Comparison of ENCODE assay signal across 8 mouse cellular contexts in the genomic region with DNA sequence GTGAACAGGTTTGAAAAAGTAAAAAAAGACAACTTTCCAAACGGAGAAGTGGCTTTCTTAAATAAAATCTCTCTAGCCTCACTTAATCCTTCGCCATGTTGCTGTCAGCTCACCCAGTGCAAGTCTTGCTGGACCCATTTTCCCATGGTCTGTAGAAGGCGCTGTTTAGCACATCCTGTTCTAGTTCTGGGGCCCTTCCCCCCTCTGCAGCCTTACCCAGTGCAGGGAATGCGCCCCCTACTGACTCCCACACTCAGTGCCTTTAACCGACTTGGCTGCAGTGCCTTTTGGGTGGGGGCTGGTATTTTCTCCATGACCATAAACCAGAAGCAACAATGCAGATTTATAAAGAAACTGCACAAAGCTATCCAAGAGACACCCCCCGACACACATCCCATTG. TPM values are rescaled to one million over a fixed set of nuclear protein-coding genes. Genes with fewer than 3 reads are reported as not detected.
DNase-seq lines count a peak whose midpoint lies in the region; ATAC-seq and TF ChIP-seq lines count a peak whose summit lies in the region.

No protein-coding gene starts in this region.

- peak overlapping the region; percentile 74 for H3K4me2 ChIP-seq in embryonic facial prominence, embryonic 13.5 days
- peak overlapping the region; percentile 68 for H3K4me2 ChIP-seq in limb, embryonic 12.5 days
- H3K4me2 ChIP-seq in midbrain, embryonic 15.5 days = peak overlapping the region; percentile 70

- no peak for TF ChIP-seq POLR2A in kidney, adult 2 months (IDR thresholded peaks at IDR 0.05; ENCODE audit: low read depth, low read length)
- no peak for TF ChIP-seq POLR2A in spleen, adult 2 months (IDR thresholded peaks at IDR 0.05; ENCODE audit: low read depth, low read length)

- peaks cover 48% of the 10 kb centered on the region for H3K36me3 ChIP-seq in embryonic facial prominence, embryonic 13.5 days
- H3K36me3 ChIP-seq in kidney, adult 2 months (ENCODE audit: control insufficient read depth, insufficient read depth, low read length) = peaks cover 2% of the 10 kb centered on the region; the same call in 1 of the 2 replicates
- peaks cover 55% of the 10 kb centered on the region for H3K36me3 ChIP-seq in limb, embryonic 12.5 days
- H3K36me3 ChIP-seq in midbrain, embryonic 15.5 days (replicated peaks) = peaks cover 7% of the 10 kb centered on the region
- H3K36me3 ChIP-seq in spleen, adult 2 months (ENCODE audit: control insufficient read depth, insufficient read depth, low read length) = peaks cover 4% of the 10 kb centered on the region; the same call in 1 of the 2 replicates

- peak overlapping the region; percentile 99; the same call in 1 of the 2 replicates for H3K27ac ChIP-seq in embryonic facial prominence, embryonic 13.5 days
- H3K27ac ChIP-seq in kidney, adult 2 months (ENCODE audit: insufficient read depth, low read depth, low read length) = peak overlapping the region; percentile 57
- peak overlapping the region; percentile 99 for H3K27ac ChIP-seq in limb, embryonic 12.5 days
- H3K27ac ChIP-seq in midbrain, embryonic 15.5 days = peak overlapping the region; percentile 99
- H3K27ac ChIP-seq in spleen, adult 2 months (ENCODE audit: insufficient read depth, low read length) = peak overlapping the region; percentile 36; the same call in 1 of the 2 replicates

- peak overlapping the region; percentile 100 for H3K4me3 ChIP-seq in embryonic facial prominence, embryonic 13.5 days
- peak overlapping the region; percentile 97 for H3K4me3 ChIP-seq in kidney, adult 2 months (ENCODE audit: insufficient read depth, low read depth, low read length)
- H3K4me3 ChIP-seq in limb, embryonic 12.5 days (replicated peaks) = peak overlapping the region; percentile 99
- peak overlapping the region; percentile 83 for H3K4me3 ChIP-seq in midbrain, embryonic 15.5 days
- peak overlapping the region; percentile 91 for H3K4me3 ChIP-seq in spleen, adult 2 months (ENCODE audit: extremely low read depth, insufficient read depth, insufficient read length)

- peaks cover 40% of the 10 kb centered on the region for H3K4me1 ChIP-seq in embryonic facial prominence, embryonic 13.5 days
- H3K4me1 ChIP-seq in kidney, adult 2 months (ENCODE audit: control insufficient read depth, insufficient read depth, low read length) = peaks cover 25% of the 10 kb centered on the region
- peaks cover 24% of the 10 kb centered on the region for H3K4me1 ChIP-seq in limb, embryonic 12.5 days (replicated peaks)
- peaks cover 38% of the 10 kb centered on the region for H3K4me1 ChIP-seq in midbrain, embryonic 15.5 days
- peaks cover 17% of the 10 kb centered on the region for H3K4me1 ChIP-seq in spleen, adult 2 months (ENCODE audit: control insufficient read depth, insufficient read depth, insufficient read length)

- ATAC-seq in embryonic facial prominence, embryonic 13.5 days (ENCODE audit: insufficient number of reproducible peaks, insufficient read depth, low FRiP score, low TSS enrichment, low read depth) = no peak
- 0 out of 2 replicates have a peak, but pooled peaks have one; percentile 49 for ATAC-seq in limb, embryonic 12.5 days (ENCODE audit: insufficient number of reproducible peaks, insufficient read depth, low FRiP score, low TSS enrichment, low read depth)
- ATAC-seq in midbrain, embryonic 15.5 days (replicated peaks) = peak; percentile 33; the same call in 1 of the 2 replicates

- H3K27me3 ChIP-seq in embryonic facial prominence, embryonic 13.5 days = no peaks in the 10 kb centered on the region
- H3K27me3 ChIP-seq in kidney, adult 2 months (replicated peaks; ENCODE audit: control insufficient read depth, insufficient read depth, low read length) = no peaks in the 10 kb centered on the region
- H3K27me3 ChIP-seq in limb, embryonic 12.5 days = no peaks in the 10 kb centered on the region
- no peaks in the 10 kb centered on the region for H3K27me3 ChIP-seq in midbrain, embryonic 15.5 days (replicated peaks)
- H3K27me3 ChIP-seq in spleen, adult 2 months (ENCODE audit: control insufficient read depth, insufficient read depth, low read length) = no peaks in the 10 kb centered on the region

- peak; percentile 98 for TF ChIP-seq CTCF in kidney, adult 2 months (conservative IDR thresholded peaks at IDR 0.05; ENCODE audit: insufficient read depth, insufficient read length, low read depth, low read length)
- peak; percentile 91; the same call in 1 of the 2 replicates for TF ChIP-seq CTCF in spleen, adult 2 months (IDR thresholded peaks at IDR 0.05; ENCODE audit: extremely low read depth, insufficient read depth, insufficient read length, insufficient replicate concordance)

- peak; percentile 75 for DNase-seq in 3134 (ENCODE audit: extremely low read depth, insufficient read length, low spot score)
- DNase-seq in adrenal gland, postnatal 36 days = peak; percentile 91 to 94
- peak; percentile 83 to 85 for DNase-seq in heart, adult 18-20 months
- DNase-seq in kidney, adult 2 months = peak; percentile 91
- peak; percentile 87 to 89 for DNase-seq in spleen, adult 2 months (ENCODE audit: low read depth in 1 of 2, low spot score in 2 of 2)

- H3K9me3 ChIP-seq in embryonic facial prominence, embryonic 13.5 days = no peaks in the 10 kb centered on the region
- H3K9me3 ChIP-seq in limb, embryonic 12.5 days = 0 out of 2 replicates have a peak, but pooled peaks cover 4% of the 10 kb centered on the region
- H3K9me3 ChIP-seq in midbrain, embryonic 15.5 days = no peaks in the 10 kb centered on the region

- H3K9ac ChIP-seq in embryonic facial prominence, embryonic 13.5 days = peak overlapping the region; percentile 100
- peak overlapping the region; percentile 100 for H3K9ac ChIP-seq in limb, embryonic 12.5 days (replicated peaks)
- peak overlapping the region; percentile 100 for H3K9ac ChIP-seq in midbrain, embryonic 15.5 days

- 5% methylated on average over 6 of the region's 6 CpGs for WGBS in embryonic facial prominence, embryonic 13.5 days
- WGBS in kidney, adult 2 months = 2% methylated on average over 6 of the region's 6 CpGs
- 10% methylated on average over 6 of the region's 6 CpGs for WGBS in limb, embryonic 12.5 days
- WGBS in midbrain, embryonic 15.5 days = 2% methylated on average over 6 of the region's 6 CpGs
- 1% methylated on average over 6 of the region's 6 CpGs for WGBS in spleen, adult 2 months

RNA-seq across cellular contexts. Expression of gene Adnp, which starts 1.6 kb away (rescaled TPM):
- 10 to 100 TPM; 52.1 to 61.7 TPM for total RNA-seq in adrenal gland, postnatal 36 days (2021)
- 3.1 and 3.9 TPM in 2 replicates for polyA plus RNA-seq in embryonic facial prominence, embryonic 13.5 days (2015; fragmentation: Nextera tagmentation; extraction: Ambion mirVana)
- total RNA-seq in heart, adult 18-20 months (2021) = 10 to 100 TPM; 29.3 to 29.4 TPM
- polyA plus RNA-seq in kidney, adult 2 months (2012; rRNA removed) = 14.9 and 15.8 TPM in 2 replicates
- 6.1 and 26.0 TPM in 2 replicates for polyA plus RNA-seq in limb, embryonic 12.5 days (2016; fragmentation: Nextera tagmentation; extraction: Ambion mirVana)
- polyA plus RNA-seq in midbrain, embryonic 15.5 days (2015; fragmentation: Nextera tagmentation; extraction: Ambion mirVana) = 13.9 and 15.9 TPM in 2 replicates
- 15.7 and 15.8 TPM in 2 replicates for polyA plus RNA-seq in spleen, adult 2 months (2012; rRNA removed)

RNA-seq across cellular contexts. Expression of gene Gm20716, which starts 24.9 kb away (rescaled TPM):
- 10 to 100 TPM; 26.6 to 27.7 TPM for total RNA-seq in adrenal gland, postnatal 36 days (2021)
- polyA plus RNA-seq in embryonic facial prominence, embryonic 13.5 days (2015; fragmentation: Nextera tagmentation; extraction: Ambion mirVana) = 26.0 and 29.3 TPM in 2 replicates
- 10 to 100 TPM; 14.2 to 21.2 TPM for total RNA-seq in heart, adult 18-20 months (2021)
- 3.4 and 8.5 TPM in 2 replicates for polyA plus RNA-seq in kidney, adult 2 months (2012; rRNA removed)
- 23.2 and 29.6 TPM in 2 replicates for polyA plus RNA-seq in limb, embryonic 12.5 days (2016; fragmentation: Nextera tagmentation; extraction: Ambion mirVana)
- polyA plus RNA-seq in midbrain, embryonic 15.5 days (2015; fragmentation: Nextera tagmentation; extraction: Ambion mirVana) = 25.6 and 26.1 TPM in 2 replicates
- polyA plus RNA-seq in spleen, adult 2 months (2012; rRNA removed) = 1.1 TPM in 1 of 2 replicates, not detected in the other

RNA-seq across cellular contexts. Expression of gene Dpm1, which starts 25.1 kb away (rescaled TPM):
- 100 to 1,000 TPM; 104 to 123 TPM for total RNA-seq in adrenal gland, postnatal 36 days (2021)
- polyA plus RNA-seq in embryonic facial prominence, embryonic 13.5 days (2015; fragmentation: Nextera tagmentation; extraction: Ambion mirVana) = 96.6 and 99.5 TPM in 2 replicates
- 10 to 100 TPM; 79.1 to 87.3 TPM for total RNA-seq in heart, adult 18-20 months (2021)
- 35.8 and 36.6 TPM in 2 replicates for polyA plus RNA-seq in kidney, adult 2 months (2012; rRNA removed)
- polyA plus RNA-seq in limb, embryonic 12.5 days (2016; fragmentation: Nextera tagmentation; extraction: Ambion mirVana) = 72.4 and 73.8 TPM in 2 replicates
- 42.7 and 56.4 TPM in 2 replicates for polyA plus RNA-seq in midbrain, embryonic 15.5 days (2015; fragmentation: Nextera tagmentation; extraction: Ambion mirVana)
- polyA plus RNA-seq in spleen, adult 2 months (2012; rRNA removed) = 14.6 and 19.6 TPM in 2 replicates

RNA-seq across cellular contexts. Expression of gene Mocs3, which starts 25.2 kb away (rescaled TPM):
- total RNA-seq in adrenal gland, postnatal 36 days (2021) = 10 to 100 TPM; 14.3 to 15.8 TPM
- 7.5 and 7.6 TPM in 2 replicates for polyA plus RNA-seq in embryonic facial prominence, embryonic 13.5 days (2015; fragmentation: Nextera tagmentation; extraction: Ambion mirVana)
- total RNA-seq in heart, adult 18-20 months (2021) = 1 to 10 TPM; 8.4 to 9.4 TPM
- polyA plus RNA-seq in kidney, adult 2 months (2012; rRNA removed) = 9.3 and 14.8 TPM in 2 replicates
- 9.2 and 10.8 TPM in 2 replicates for polyA plus RNA-seq in limb, embryonic 12.5 days (2016; fragmentation: Nextera tagmentation; extraction: Ambion mirVana)
- polyA plus RNA-seq in midbrain, embryonic 15.5 days (2015; fragmentation: Nextera tagmentation; extraction: Ambion mirVana) = 9.3 and 10.3 TPM in 2 replicates
- polyA plus RNA-seq in spleen, adult 2 months (2012; rRNA removed) = 17.0 and 36.5 TPM in 2 replicates

Comparison
In these comparisons a context has a peak if more than half of its experiments do, and no peak if none do; other contexts are left out.
1. H3K27ac ChIP-seq: peak in every context shown above with its lines; median percentile 99 in embryonic facial prominence, embryonic 13.5 days; 99 in limb, embryonic 12.5 days; 99 in midbrain, embryonic 15.5 days; 57 in kidney, adult 2 months; 36 in spleen, adult 2 months.